Mouse (Mus musculus): ENCODE results near the gene Trpd52l3. TPM values are rescaled to one million over a fixed set of nuclear protein-coding genes. Genes with fewer than 3 reads are reported as not detected.

Trpd52l3 gene
- polyA plus RNA-seq, 1 experiment from 2014 or later: not detected

DNA sequence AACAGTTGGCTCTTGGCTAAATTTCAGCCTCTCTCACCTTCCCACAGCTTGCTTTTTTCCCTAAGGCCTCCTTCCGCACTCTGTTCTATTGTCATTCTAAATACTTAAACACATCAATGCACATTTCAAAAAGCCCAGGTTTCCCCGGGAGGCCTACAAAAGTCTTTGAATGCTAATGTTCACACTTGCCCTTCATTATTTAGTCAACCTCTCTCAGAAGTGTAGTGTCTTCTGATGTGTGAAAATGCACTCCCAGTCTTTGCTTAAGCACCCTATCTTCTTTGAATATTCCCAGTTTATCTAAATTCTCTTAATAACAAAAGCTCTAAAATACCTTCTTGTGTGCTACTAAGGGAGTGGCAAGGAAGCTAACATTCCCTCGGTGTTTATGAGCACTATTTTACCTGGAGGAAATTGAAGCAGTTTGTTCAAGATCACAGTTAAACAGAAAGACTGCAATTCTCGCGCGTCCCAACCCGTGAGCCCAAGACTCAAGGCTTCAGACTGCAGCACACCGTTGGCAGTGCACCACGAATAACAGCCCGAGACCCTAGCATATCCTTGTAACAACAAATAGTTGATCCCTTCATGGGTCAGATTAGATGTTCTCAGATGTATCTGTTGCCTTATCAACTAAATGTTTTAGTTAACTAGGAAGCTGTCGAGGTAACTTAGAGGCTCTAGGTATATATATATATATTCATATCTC is 25.6 kb downstream of the Trpd52l3 start:
- no peak for ATAC-seq (replicated peaks; ENCODE audit: low FRiP score, low read depth)
- no peaks in the 10 kb centered on the region for H3K27me3 ChIP-seq (ENCODE audit: insufficient read depth, low read length)
- 0 out of 2 replicates have a peak overlapping the region, but pooled peaks have one; percentile 99 for H3K9ac ChIP-seq (ENCODE audit: low read depth, low read length)
- H3K4me3 ChIP-seq (replicated peaks; ENCODE audit: low read depth, low read length): no peak overlapping the region
- H3K9me3 ChIP-seq (replicated peaks; ENCODE audit: low read length): no peaks in the 10 kb centered on the region
- peak overlapping the region; percentile 75 for H3K4me2 ChIP-seq (ENCODE audit: low read length)
- H3K27ac ChIP-seq: no peak overlapping the region
- H3K36me3 ChIP-seq (ENCODE audit: insufficient read depth, low read length): no peaks in the 10 kb centered on the region
- 47% methylated on average over 11 of the region's 11 CpGs for WGBS
- no peak for TF ChIP-seq CTCF (IDR thresholded peaks at IDR 0.05; ENCODE audit: low read depth)
- no peak for DNase-seq (ENCODE audit: low spot score)
- H3K4me1 ChIP-seq (replicated peaks; ENCODE audit: insufficient read depth, low read length): peaks cover 9% of the 10 kb centered on the region; the same call in 1 of the 2 replicates

DNA sequence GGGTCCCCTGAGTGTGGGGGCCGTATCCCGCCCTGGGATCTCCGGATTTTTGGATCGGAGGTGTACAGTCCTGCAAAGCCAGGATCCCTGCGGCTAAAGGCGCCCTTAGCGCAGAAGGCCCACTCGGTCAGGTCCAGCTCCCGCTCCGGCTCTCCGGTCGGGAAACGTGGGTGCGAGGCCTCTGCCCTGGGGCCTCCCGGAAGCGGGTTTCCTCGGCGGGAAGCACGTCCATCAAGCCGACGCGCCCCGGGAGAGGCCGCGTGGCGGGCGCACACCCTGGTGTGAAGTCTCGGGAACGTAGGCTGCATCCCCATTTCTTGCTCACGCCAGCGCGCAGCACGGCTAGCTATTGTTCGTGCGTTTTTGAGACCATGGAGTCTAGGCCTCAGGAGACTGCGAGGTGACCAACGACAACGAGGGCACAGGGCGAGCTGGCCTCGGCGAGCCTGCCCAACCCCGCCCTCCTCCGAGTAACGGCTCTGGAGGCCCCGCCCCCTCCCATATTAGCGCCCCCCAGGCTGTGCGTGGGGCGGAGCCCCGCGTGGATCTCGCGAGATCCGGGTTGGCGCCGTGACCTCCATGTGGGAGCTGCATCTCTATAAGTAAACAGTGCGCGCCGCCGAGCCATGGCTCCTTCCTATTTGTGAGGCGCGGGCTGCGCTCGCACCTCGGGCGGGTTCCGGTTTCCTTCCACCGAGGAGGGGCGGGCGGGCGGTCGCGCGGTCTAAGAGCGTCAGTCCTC is 26.5 kb downstream of the Trpd52l3 start, which contains the start of gene Uhrf2:
Gene Uhrf2, plus strand, starts transcription at position 620 of the 742 bp plus-strand sequence.
- Histone ChIP-seq H3K9me3 (replicated peaks; ENCODE audit: low read length) (no peaks in the 10 kb centered on the region), H3K4me3 (replicated peaks; ENCODE audit: low read depth, low read length) (peak within 1 kb of the TSS; percentile 92), H3K36me3 (ENCODE audit: insufficient read depth, low read length) (no peaks in the 10 kb centered on the region), H3K9ac (ENCODE audit: low read depth, low read length) (peak within 1 kb of the TSS; percentile 99), H3K27me3 (ENCODE audit: insufficient read depth, low read length) (no peaks in the 10 kb centered on the region), H3K4me2 (ENCODE audit: low read length) (peak within 1 kb of the TSS; percentile 75), H3K4me1 (replicated peaks; ENCODE audit: insufficient read depth, low read length) (peaks cover 11% of the 10 kb centered on the region; the same call in 1 of the 2 replicates), H3K27ac (peak within 1 kb of the TSS; percentile 95)
- 2% methylated on average over 74 of the region's 74 CpGs for whole genome bisulfite sequencing
- ATAC-seq (replicated peaks; ENCODE audit: low FRiP score, low read depth) (peak; percentile 97), DNase-seq (ENCODE audit: low spot score) (peak; percentile 97)
- TF ChIP-seq CTCF (IDR thresholded peaks at IDR 0.05; ENCODE audit: low read depth): no peak

DNA sequence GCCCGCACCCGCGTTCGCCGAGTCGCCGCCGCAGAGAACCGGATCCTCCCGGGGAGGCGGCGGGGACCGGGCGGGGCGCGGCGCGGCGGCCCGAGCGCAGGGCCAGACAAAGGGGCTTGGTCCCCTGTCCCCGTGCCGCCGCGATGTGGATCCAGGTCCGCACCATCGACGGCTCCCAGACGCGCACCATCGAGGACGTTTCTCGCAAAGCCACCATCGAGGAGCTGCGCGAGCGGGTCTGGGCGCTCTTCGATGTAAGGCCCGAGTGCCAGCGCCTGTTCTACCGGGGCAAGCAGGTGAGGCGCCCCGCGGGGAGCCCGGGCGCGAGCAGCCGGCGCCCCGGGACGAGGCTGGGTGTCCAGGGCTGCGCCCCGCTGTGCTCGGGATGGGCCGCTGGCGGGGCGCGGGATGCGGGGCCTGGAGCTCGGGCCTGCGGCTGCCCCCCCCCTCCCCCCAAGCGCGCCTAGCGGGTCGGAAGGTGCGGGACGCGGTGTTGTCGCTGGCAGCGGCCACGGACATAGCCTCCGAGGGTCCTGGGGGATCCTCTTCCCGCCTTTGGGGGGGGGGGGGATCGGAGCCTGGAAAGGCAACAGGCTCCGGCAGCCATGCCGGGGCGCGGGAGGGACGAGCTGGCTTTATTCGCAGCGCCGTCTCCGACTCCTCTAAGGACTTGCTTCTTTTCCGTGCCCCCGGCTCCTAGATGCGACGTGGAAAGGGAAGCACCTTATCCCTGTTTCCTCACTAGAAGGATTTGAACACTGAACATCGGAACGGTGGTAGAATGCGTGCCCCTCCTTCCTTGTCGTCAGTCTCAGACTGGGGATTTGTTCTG is 27.3 kb downstream of the Trpd52l3 start:
- peak; percentile 39 for DNase-seq (ENCODE audit: low spot score)
- Histone ChIP-seq H3K9ac (ENCODE audit: low read depth, low read length) (peak overlapping the region; percentile 99), H3K36me3 (ENCODE audit: insufficient read depth, low read length) (no peaks in the 10 kb centered on the region), H3K4me2 (ENCODE audit: low read length) (peak overlapping the region; percentile 75), H3K4me3 (replicated peaks; ENCODE audit: low read depth, low read length) (peak overlapping the region; percentile 92), H3K27me3 (ENCODE audit: insufficient read depth, low read length) (no peaks in the 10 kb centered on the region), H3K4me1 (replicated peaks; ENCODE audit: insufficient read depth, low read length) (peaks cover 11% of the 10 kb centered on the region; the same call in 1 of the 2 replicates), H3K27ac (peak overlapping the region; percentile 95), H3K9me3 (replicated peaks; ENCODE audit: low read length) (no peaks in the 10 kb centered on the region)
- under 1% methylated on average over 77 of the region's 92 CpGs for WGBS
- no peak for TF ChIP-seq CTCF (IDR thresholded peaks at IDR 0.05; ENCODE audit: low read depth)
- peak; percentile 53 for ATAC-seq (replicated peaks; ENCODE audit: low FRiP score, low read depth)

DNA sequence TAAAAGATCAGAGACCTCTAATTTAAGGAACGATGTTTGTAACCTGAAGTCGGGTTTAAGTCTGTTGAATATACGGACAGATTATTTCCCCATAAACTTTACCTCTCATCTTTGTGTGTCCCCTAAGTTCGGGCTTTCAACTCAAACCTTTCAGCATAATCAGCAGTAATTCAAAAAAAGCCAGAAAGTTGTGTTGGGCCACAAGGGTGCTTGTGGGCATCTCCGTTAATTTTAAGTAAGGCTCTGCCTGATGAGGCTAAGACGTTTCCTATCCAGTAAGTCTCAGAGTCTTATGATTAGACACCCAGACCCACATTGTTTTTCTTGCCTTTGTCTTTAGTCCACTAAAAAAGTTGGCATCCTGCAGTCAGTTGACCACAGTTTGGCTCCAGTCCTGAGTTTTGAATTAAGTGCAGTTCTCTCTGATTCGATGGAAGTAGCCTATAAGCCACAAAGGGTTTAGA is 27.9 kb downstream of the Trpd52l3 start:
- DNase-seq (ENCODE audit: low spot score): peak; percentile 60
- Histone ChIP-seq H3K4me2 (ENCODE audit: low read length) (peak overlapping the region; percentile 75), H3K4me3 (replicated peaks; ENCODE audit: low read depth, low read length) (peak overlapping the region; percentile 92), H3K36me3 (ENCODE audit: insufficient read depth, low read length) (no peaks in the 10 kb centered on the region), H3K4me1 (replicated peaks; ENCODE audit: insufficient read depth, low read length) (peaks cover 14% of the 10 kb centered on the region; the same call in 1 of the 2 replicates), H3K9ac (ENCODE audit: low read depth, low read length) (peak overlapping the region; percentile 99), H3K27ac (peak overlapping the region; percentile 95), H3K27me3 (ENCODE audit: insufficient read depth, low read length) (no peaks in the 10 kb centered on the region), H3K9me3 (replicated peaks; ENCODE audit: low read length) (no peaks in the 10 kb centered on the region)
- no peak for ATAC-seq (replicated peaks; ENCODE audit: low FRiP score, low read depth)
- WGBS: 0% methylated on average over 7 of the region's 7 CpGs
- no peak for TF ChIP-seq CTCF (IDR thresholded peaks at IDR 0.05; ENCODE audit: low read depth)

DNA sequence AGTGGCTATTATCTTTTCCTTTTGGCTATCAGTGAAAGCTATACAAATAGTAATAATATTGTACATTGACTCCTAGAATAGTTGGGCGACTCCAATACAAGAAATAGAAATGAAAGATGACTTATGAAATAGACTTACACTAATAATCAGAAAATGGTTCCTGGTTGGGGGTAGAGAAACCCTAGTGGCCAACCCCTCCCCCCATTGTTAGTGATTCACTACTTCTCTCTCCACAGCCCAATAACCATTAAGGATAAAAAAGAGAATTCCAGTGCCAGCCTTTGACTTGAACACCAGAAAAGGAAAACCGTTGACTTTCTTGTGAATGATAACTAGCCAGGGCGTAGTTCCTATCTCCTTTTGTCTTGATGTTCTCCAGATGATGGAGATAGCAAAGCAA is 28.6 kb downstream of the Trpd52l3 start:
- peak overlapping the region; percentile 92 for H3K4me3 ChIP-seq (replicated peaks; ENCODE audit: low read depth, low read length)
- DNase-seq (ENCODE audit: low spot score) (no peak), ATAC-seq (replicated peaks; ENCODE audit: low FRiP score, low read depth) (no peak)
- H3K4me1 ChIP-seq (replicated peaks; ENCODE audit: insufficient read depth, low read length): peaks cover 14% of the 10 kb centered on the region; the same call in 1 of the 2 replicates
- no peaks in the 10 kb centered on the region for H3K36me3 ChIP-seq (ENCODE audit: insufficient read depth, low read length)
- H3K27me3 ChIP-seq (ENCODE audit: insufficient read depth, low read length): no peaks in the 10 kb centered on the region
- WGBS: 62% methylated on average over 3 of the region's 3 CpGs
- H3K9ac ChIP-seq (ENCODE audit: low read depth, low read length): peak overlapping the region; percentile 99; the same call in 1 of the 2 replicates
- no peak for TF ChIP-seq CTCF (IDR thresholded peaks at IDR 0.05; ENCODE audit: low read depth)
- no peaks in the 10 kb centered on the region for H3K9me3 ChIP-seq (replicated peaks; ENCODE audit: low read length)
- H3K27ac ChIP-seq: no peak overlapping the region
- H3K4me2 ChIP-seq (ENCODE audit: low read length): peak overlapping the region; percentile 75
